In the genomic region with DNA sequence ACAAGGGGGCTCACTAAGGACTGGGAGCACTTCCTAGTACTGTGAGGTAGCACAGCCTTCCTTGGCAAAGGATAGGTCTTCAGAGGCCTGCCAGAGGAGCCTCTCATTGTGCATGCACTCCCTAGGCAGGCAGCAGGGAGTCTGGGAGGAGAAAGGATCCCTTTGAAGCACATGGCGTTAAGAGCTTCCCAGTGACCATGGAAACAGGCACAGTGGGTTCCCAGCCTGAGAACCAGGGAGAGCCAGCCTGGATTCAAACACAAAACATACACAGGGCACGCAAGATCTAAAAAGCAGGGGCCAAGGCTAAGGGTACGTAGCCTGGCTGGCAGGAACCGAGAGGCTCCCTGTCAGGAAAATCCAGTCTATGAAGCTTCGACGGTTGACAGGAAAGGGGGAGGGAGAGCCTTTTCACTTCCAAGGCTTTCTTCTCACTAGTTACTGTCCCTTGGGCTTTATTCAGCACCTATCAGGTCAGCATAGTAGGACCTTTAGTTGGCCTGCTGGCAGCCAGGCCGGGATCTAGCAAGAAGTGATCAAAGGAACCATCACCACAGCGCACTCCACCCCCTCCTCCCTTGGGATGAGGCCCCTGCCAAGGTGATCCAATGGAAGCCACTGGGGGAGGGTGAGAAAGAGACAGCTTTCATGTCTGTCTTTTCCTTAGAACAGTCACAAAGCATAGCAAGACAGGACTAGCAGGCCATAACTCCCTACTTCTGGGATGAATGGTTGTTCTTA, we compare ENCODE assay signal across 9 mouse cellular contexts. TPM values are rescaled to one million over a fixed set of nuclear protein-coding genes. Genes with fewer than 3 reads are reported as not detected.
DNase-seq lines count a peak whose midpoint lies in the region; ATAC-seq lines count a peak whose summit lies in the region.
"Had no signal": no experiment of that assay in that cellular context is flagged by ENCODE, and none has a peak within 500 bp of the region (broad histone marks: within the 10 kb centered on the region; RNA-seq: fewer than 3 reads in every experiment).

No protein-coding gene starts in this region.

- no peaks in the 10 kb centered on the region for H3K9me3 ChIP-seq in neural tube, embryonic 14.5 days (ENCODE audit: control insufficient read depth, low read length)

- no peaks in the 10 kb centered on the region for H3K36me3 ChIP-seq in neural tube, embryonic 14.5 days (ENCODE audit: control insufficient read depth, insufficient read depth, low read length)

- H3K4me1 ChIP-seq in neural tube, embryonic 14.5 days (ENCODE audit: control insufficient read depth, insufficient read depth, low read length): 0 out of 2 replicates have a peak, but pooled peaks cover 20% of the 10 kb centered on the region

- no peak overlapping the region for H3K9ac ChIP-seq in neural tube, embryonic 14.5 days (replicated peaks; ENCODE audit: low read depth, low read length)
- H3K9ac ChIP-seq: liver, embryonic 14.5 days had no signal

- peak; percentile 34 for DNase-seq in adrenal gland, adult 2 months
- DNase-seq in adrenal gland, adult 18-20 months (ENCODE audit: low spot score in 2 of 2): no peak
- peak; percentile 66 for DNase-seq in brain, embryonic 18.5 days (ENCODE audit: low read depth, low spot score)
- DNase-seq in left cerebral cortex, adult 9 months (ENCODE audit: low spot score in 2 of 2): peak; percentile 30 to 58
- no peak for DNase-seq in thymus, postnatal 10 days (ENCODE audit: low spot score in 2 of 2)
- DNase-seq in spleen, postnatal 14 days (ENCODE audit: low spot score in 2 of 2): no peak

- H3K4me2 ChIP-seq in neural tube, embryonic 14.5 days (ENCODE audit: low read depth, low read length): no peak overlapping the region

- H3K4me3 ChIP-seq in neural tube, embryonic 14.5 days (ENCODE audit: low read depth, low read length): no peak overlapping the region

- peak overlapping the region; percentile 49 for H3K27ac ChIP-seq in neural tube, embryonic 14.5 days (ENCODE audit: low read depth, low read length)
- H3K27ac ChIP-seq: liver, embryonic 14.5 days had no signal

- WGBS in neural tube, embryonic 14.5 days: 8% methylated on average over 8 of the region's 8 CpGs

- H3K27me3 ChIP-seq in neural tube, embryonic 14.5 days (ENCODE audit: control insufficient read depth, insufficient read depth, low read length): no peaks in the 10 kb centered on the region

- ATAC-seq in frontal cortex, adult (ENCODE audit: low TSS enrichment): peak; percentile 86
- ATAC-seq in neural tube, embryonic 14.5 days (ENCODE audit: low read depth): peak; percentile 93

RNA-seq across cellular contexts. Expression of a gene that starts 56.8 kb away (rescaled TPM):
- total RNA-seq in adrenal gland, adult 2 months (2021): 10 to 100 TPM; 15.8 to 24.6 TPM
- 17.4 and 17.8 TPM in 2 replicates for polyA plus RNA-seq in adrenal gland, adult 2 months (2012; rRNA removed)
- total RNA-seq in adrenal gland, adult 18-20 months (2021): 10 to 100 TPM; 17.2 to 19.1 TPM
- polyA plus RNA-seq in neural tube, embryonic 14.5 days (2014; fragmentation: Nextera tagmentation; extraction: Ambion mirVana): 3.7 and 6.5 TPM in 2 replicates

Comparison
In these comparisons a context has a peak if more than half of its experiments do, and no peak if none do; other contexts are left out.
1. DNase-seq: peak in adrenal gland, adult 2 months (single experiment), brain, embryonic 18.5 days (single experiment) and left cerebral cortex, adult 9 months (2 of 2); none in adrenal gland, adult 18-20 months (0 of 2), thymus, postnatal 10 days (0 of 2) and spleen, postnatal 14 days (0 of 2).